Mouse (Mus musculus): ENCODE measurements around the gene Sgsm3.

Sgsm3 gene

DNA sequence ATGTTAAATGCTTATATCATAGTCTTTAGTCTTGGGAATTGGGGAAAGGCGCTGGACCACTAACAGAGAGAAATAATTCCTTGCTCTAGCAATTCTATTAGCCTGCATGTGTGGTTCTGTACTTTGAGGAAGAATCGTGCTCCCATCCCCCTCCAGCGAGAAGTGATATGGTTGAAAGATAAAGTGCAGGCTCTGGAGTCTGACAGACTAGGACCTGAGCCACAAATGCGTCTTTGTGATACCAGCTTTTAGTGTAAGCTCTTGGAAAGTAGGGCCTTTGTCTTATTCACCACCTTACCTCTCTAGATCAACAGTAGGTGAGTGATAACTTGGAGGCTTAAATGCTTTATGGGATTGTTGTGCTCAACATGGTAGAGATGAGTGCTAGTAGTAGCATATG is 3.6 kb downstream of the Sgsm3 start:
- no peak for DNase-seq (ENCODE audit: low spot score in 2 of 2)

DNA sequence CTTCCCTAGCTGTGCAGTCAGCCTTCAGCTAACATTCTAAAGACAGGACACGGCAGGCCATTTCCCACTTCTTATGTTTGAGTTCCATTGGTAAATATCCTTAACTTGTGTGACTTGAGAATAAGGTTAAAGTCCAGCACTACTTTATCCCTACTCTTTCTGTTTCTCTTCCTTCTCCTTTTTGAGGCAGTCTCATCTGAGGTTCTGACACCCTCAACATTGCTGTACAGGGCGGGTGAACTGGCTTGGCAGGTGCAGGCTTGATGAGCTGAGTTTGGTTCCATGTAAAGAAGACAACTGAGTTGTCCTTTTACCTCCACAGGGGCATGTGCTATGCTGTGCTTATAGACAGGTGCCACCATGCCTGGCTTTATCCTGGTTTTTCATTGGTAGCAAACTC is 5.7 kb downstream of the Sgsm3 start:
- DNase-seq (ENCODE audit: low spot score in 2 of 2), result no peak

DNA sequence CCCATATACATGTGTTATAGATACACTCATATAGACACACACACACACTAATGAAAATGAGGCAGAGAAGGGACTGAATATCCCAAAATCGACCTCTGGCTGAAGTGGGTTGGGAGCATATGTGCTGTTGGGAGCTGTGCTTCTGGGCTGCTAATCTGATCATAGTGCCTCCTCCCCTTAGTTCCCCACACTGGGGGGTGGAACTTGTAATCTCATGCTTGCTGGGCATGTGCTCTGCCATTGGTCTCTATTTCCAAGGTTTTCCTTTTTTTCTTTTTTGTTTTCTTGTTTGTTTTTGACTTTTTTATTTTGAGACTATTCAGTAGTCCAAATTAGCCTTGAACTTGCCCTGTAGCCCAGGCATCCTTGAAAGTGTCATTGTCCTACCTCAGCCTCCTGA is 10.8 kb downstream of the Sgsm3 start:
- no peak for DNase-seq (ENCODE audit: low spot score in 2 of 2)

DNA sequence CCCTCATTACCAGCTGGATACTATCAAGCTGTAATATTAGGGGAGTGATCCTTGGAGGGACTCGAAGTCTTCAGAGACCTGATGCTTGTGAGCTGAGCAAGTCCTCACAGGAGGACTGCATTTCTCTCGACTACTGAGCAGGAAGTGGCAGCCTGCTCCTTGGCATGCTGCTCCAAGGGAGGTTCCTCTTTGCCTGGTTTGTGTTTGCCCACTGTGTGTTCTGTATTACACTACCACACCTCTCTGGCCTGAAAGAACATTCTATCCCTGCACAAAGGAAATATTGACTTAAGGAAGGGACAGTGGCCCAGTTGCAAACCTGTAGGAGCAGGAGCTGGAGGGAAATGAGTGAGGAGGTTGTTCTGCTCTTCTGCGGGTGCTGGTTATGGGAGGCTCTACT is 12.1 kb downstream of the Sgsm3 start:
- no peak for DNase-seq (ENCODE audit: low spot score in 2 of 2)

DNA sequence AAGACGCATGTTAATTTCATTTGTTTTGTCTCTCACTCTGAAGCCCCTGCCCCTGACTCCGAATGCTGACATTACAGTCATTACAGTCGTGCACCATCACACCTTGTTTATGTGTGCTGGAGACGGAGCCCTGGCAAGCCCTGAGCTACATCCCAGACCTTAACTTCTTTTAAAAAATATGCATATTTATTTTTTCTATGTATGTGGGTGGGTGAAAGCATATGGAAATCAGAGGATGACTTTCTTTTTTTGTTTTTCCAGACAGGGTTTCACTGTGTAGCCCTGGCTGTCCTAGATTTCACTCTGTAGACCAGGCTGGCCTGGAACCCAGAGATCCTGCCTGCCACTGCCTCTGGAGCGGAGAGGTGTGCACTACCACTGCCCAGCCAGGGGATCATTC is 17.4 kb downstream of the Sgsm3 start:
- no peak for DNase-seq (ENCODE audit: low spot score in 2 of 2)

DNA sequence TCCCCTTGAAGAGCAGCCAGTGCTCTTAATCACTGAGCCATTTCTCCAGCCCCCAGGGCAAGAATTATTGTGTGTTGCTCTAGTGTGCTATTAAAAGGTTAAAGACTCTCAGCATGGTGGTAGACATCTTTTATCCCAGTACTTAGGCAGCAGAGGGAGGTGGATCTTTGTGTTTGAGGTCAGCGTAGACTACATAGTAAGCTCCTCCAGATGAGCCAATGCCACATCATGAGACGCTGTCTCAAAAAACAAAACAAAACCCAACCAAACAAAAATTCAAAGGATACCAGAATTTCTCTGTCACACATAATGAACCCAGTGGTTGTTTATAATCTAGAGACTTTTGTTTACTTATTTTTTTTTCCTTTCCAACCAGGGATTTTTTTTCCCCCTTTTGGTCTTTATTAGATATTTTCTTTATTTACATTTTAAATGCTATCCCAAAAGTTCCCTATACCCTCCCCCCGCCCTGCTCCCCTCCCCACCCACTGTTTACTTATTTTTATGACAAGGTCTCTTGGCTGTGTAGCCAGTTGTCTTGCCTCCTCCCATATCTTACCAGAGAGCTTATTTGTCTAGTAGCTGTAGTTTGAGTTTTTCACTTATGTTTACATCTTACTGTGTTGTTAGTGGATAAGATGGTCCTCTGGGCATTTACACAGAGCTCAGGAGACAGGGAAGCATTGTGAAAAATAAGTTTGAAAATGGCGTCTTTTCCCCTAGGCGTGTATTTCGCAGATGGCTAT is 18.7 kb downstream of the Sgsm3 start:
- DNase-seq (ENCODE audit: low spot score in 2 of 2), result no peak

DNA sequence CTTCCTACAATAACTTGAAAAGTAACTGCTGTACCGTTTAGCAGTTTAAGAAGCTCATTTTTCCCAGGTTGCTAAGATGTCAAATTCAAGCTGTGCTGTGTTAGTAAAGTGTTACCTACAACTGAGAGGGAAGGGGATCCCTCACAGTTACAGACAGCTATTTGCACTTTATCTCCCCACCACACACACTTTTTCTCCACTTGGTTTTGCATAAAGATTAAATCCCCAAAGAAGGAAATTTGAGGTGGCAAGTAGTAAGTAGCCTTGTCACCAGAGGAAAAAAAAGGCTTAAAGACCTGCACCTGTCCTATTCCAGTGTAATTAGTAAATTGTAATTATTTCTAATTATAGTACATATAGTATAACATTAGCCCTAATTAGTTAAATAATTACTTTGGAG is 19.5 kb downstream of the Sgsm3 start:
- DNase-seq (ENCODE audit: low spot score in 2 of 2), result no peak

DNA sequence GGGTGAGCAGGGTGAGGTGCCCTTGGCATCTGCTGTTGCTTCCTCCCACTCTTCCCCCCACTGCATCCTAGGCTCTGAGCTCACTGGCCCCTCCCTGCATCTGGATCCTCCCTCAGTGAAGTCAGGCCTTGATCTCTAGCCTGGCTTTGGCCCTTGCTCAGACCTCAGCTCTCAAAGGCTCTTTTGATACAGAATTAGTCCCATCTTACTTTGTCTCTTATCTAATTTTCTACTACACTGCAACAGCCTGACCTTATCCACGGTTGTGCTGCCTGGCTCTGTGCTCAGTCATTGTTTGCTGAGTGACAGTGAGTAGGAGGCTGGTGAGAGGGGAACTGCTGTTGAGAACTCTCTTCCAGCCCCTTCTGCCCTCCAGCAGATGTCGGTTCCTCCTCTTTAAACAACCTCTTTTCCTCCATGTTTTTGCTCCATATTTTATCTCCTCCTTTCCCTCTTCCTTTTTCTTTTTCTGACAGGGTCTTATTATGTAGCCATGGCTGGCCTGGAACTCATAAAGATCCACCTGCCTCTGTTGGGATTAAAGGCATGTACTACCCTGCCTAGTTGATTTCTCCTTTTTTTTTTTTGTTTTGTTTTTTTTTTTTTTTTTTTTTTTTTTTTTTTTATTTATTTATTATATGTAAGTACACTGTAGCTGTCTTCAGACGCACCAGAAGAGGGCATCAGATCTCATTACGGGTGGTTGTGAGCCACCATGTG is 23.0 kb downstream of the Sgsm3 start:
- no peak for DNase-seq (ENCODE audit: low spot score in 2 of 2)

DNA sequence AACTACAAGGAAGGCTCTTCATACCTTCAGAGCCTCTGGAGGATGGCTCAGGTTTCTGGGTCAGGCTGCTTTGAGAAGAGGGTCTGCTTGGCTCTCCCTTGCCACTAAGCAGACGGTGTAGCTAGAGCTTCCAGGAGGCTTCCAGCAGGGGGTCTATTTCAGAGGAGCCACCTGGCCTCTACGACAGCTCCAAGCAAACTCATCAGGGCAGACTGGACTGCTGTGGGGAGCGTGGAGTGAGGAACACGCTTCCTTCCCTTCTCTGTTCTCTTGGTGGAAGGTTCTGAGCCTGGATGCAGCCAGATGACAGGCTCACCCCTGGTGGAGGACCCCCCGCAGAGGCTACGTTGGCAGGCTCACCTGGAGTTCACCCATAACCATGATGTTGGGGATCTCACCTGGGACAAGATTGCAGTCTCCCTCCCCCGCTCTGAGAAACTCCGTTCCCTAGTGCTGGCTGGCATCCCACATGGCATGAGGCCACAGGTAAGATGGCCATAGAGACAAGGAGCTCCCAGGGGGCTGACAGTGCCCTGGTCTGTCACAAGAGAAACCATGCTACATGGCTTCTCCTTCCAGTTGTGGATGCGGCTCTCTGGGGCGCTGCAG is 28.7 kb downstream of the Sgsm3 start:
- DNase-seq (ENCODE audit: low spot score in 2 of 2), result no peak

DNA sequence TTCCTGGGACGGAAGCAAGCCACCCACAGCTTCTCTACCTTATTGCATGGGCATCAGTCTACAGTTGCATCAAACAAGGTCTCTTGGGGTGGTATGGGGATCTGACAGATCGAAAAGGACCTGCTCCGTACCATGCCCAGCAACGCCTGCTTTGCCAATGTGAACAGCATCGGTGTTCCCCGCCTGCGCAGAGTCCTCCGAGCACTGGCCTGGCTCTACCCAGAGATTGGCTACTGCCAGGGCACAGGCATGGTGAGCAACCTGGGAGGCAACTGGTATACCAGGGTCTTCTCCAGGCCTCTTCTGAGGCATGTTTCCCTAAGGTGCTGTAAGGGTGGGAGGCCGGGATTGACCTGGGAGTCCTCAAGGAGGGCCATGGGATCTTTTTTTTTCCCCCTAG is 29.8 kb downstream of the Sgsm3 start:
- no peak for DNase-seq (ENCODE audit: low spot score in 2 of 2)

DNA sequence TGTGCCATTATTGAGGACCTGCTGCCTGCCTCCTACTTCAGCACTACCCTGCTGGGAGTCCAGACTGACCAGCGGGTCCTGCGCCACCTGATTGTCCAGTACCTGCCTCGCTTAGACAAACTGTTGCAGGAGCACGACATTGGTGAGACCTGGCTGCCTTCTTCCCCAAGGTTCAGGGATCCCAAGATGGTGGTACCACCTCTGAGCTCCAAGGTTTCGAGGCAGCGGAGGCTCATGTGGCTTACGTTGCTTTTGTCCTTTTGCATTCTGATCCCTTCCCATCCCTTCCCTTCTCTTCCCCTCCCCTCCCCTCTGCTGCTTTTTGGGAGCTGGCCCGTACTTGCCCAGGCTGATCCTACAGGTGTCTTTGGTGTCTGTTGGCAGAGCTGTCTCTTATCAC is 30.3 kb downstream of the Sgsm3 start:
- DNase-seq (ENCODE audit: low spot score in 2 of 2), result no peak

DNA sequence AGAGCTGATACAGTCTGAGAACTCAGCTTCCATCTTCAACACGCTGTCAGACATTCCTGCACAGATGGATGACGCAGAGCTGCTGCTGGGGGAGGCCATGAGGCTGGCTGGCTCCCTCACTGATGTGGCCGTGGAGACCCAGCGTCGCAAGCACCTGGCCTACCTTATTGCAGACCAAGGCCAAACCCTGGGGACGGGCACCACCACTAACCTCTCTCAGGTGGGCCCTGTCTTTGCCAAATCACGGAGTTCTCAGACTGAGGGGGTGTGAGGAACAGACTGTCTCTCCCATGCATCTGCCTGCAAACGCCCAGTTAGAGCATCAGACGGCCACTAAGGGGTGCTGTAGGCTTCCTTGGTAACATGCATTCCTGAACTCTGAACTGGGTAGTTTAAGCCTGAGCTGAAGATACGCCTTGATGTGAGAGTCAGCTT is 31.1 kb downstream of the Sgsm3 start:
- DNase-seq (ENCODE audit: low spot score in 2 of 2), result peak in 1 of 2 experiments; percentile 29

DNA sequence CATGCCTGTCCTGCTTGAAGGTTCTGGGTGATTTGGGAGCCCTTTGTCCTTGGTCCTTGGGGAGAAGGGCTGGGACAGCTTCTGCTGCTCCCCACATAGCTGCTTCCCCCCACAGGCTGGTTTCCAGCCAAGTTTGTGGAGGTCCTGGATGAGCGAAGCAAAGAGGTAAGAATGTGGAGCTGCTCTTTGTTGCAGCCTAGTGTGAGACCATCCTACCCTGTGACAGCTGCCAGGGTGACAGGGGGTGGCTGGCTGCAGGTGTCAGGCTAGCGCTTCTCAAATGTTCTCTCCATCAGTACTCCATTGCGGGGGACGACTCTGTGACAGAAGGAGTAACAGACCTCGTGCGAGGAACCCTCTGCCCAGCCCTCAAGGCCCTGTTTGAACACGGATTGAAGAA is 32.5 kb downstream of the Sgsm3 start:
- DNase-seq (ENCODE audit: low spot score in 2 of 2), result no peak

DNA sequence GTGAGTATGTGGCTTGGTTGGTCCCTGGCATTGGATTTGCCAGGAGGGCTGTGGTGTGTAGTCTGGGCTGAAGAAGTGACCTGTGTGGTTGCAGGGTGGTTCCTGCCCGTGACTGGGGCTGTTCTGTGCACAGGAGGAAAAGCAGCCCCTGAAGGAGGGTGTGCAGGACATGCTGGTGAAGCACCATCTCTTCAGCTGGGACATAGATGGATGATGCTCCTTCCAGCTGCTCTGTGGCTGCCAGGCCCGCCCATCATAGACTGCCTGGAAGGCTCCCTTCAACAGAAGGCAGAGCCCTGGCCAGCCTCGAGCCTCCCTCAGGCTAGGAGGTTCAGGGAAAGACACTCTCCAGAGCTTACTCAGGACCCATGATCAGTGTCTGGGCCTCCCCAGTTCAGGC is 34.0 kb downstream of the Sgsm3 start:
- no peak for DNase-seq (ENCODE audit: low spot score in 2 of 2)

DNA sequence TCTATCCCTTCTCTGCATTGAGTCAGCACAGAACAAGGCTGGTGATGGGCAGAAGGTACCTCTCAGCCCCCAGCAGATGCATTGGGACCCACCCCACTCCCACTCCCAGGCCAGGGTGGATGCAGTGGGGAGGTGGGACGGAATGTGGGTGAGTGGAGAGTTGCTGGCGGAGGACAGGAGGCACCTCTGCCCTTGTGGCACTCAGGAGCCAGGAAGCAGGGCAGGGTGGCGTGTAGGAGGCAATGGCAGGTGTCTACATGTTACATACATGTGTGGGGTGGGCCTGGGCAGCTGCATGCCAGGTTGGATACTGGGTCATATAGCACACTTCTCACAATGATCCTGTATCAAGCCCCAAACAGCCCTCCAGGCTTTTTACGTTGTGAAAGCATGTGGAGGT is 34.8 kb downstream of the Sgsm3 start:
- no peak for DNase-seq (ENCODE audit: low spot score in 2 of 2)

DNA sequence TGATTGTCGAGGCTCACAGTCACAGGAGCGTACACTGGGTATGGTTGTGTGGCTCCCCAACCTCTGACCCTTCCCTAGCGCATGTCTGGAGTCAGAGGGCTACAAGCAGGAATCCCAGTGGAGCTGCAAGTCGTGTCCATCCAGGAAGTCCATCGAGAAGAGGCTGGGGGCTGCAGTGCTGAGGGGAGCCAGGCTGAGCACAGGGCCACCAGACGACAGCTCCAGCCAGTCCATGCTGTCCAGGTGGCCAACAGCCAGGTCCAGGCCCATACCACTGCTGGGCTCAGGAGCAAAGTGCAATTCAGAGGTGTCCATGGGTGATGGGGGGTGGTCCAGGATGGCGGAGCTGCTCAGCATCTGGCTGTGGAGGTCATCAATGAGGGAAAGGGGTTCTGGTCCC is 35.6 kb downstream of the Sgsm3 start:
- no peak for DNase-seq (ENCODE audit: low spot score in 2 of 2)

DNA sequence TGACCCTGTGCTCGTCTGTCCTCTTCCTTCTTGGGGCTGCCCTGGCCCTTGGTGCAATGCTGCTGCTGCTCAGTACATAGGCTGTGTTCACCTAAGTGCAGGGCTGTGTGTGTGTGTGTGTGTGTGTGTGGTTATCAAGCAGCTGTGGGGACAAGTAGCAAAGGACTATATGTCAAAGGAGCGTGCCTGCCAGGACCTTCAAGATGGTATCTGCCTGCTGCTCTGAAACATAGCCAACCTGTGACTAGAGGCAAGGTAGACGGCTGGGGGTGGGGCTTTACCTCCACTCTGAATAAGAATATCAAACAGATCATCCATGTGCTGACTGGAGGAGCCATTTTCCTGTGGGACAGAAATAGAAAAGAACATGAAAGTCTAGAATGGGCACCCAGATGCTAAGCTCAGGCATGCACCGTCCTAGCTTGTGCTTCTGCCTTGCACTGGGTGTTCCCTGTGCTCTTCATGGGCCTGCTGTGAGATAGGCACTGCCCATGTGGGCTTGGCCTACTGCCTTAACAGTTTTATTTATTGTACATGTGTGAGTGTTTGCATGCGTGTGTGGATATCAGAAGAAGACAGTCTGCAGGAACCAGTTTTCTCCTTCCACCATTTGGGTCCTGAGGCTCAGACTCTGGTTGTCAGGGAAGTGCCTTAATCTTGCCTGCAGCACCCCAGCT is 37.6 kb downstream of the Sgsm3 start:
- no peak for DNase-seq (ENCODE audit: low spot score in 2 of 2)

DNA sequence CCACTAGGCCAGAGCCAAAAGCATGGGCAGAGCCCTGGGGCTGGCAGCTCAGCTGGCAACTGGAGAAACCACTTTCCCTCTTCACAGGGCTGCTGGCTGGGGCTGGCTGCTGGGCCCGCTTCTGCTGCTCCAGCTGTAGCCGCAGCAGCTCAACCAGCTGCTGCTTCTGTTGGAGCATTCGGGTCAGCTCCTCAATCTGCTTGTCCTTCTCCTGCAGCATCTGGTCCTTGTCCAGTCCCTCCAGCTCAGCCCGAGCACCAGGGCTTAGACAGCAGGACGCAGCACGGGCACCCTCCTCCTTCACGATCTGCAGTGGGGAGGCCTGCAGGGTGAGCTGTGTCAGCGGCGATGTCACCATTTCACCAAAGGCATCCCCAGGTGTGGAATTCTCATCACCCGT is 38.9 kb downstream of the Sgsm3 start:
- no peak for DNase-seq (ENCODE audit: low spot score in 2 of 2)

DNA sequence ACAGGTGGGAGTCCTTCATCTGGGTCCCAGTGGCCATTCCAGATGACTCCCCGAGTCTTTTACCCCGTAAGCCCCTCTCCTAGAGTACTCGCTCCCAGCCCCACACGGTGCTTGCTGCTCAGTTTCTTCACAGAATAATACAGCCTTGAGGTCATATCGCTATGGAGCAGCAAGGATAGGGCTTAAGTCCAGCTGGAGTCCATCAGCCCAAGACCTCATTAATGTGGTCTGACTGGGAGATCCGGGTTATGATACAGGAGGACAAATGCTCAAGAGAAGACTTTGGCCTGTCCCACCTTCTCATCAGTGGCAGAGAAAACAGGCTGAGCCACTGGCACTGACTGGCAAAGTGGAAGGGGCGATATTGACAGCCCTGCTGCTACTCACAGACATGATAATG is 39.7 kb downstream of the Sgsm3 start:
- DNase-seq (ENCODE audit: low spot score in 2 of 2), result no peak

DNA sequence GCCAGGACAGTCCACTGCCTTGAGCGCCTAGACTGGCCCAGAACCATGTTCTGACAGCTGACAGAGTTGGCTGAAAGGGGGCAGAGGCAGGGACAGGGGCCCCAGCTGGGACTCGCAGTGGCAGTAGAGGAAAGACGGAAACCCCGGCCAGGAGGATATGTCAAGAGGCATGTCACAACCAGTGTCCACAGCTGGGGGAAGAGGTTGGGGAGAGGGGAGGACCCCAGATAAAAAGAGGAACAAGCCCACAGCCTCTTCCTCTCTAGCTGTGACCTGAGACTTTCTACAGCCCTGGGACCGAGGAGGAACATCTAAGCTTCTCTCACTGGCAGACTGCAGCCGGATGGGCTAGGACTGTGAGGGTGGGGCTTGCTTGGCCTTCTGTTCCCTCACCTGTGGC is 43.8 kb downstream of the Sgsm3 start:
- peak in 1 of 2 experiments; percentile 33 for DNase-seq (ENCODE audit: low spot score in 2 of 2)

DNA sequence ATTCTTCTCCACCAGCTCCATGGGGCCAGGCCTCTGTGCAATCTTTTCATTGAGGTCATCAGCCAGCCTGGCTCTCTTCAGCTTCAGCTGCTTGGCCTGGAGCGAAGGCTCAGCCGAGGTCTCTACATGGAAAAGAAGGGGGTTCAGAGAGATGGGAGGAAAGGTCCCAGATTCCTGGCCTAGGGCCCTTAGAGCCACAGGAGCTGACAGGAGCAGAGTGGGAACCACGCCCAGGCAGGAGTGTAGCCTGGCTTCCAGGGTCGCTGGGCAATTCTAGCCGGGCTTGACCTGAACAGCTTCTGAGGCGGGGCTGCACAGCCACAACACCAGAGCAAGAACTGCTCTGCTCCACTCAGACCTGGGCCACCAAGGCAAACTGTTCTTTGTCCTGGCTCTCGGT is 44.9 kb downstream of the Sgsm3 start:
- no peak for DNase-seq (ENCODE audit: low spot score in 2 of 2)

DNA sequence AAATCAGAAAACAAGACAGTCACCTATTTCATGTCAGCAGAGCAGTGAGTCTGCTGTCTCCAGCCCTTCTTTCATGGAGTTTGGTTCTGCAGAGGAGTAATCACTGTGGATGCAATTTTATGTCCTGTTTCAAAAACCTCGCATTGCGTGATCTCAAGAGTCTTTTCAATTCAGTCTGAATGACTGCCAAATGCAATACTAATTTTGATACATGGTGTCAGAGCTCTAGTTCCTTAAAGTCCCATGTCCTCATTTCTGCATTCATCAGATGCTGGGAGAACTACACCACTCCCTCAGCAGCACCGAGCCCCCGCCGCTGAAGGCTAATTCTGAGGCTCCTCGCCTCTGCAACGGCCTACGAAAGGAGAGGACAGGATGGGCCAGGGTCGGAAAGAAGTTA is 46.3 kb downstream of the Sgsm3 start:
- DNase-seq (ENCODE audit: low spot score in 2 of 2), result no peak

DNA sequence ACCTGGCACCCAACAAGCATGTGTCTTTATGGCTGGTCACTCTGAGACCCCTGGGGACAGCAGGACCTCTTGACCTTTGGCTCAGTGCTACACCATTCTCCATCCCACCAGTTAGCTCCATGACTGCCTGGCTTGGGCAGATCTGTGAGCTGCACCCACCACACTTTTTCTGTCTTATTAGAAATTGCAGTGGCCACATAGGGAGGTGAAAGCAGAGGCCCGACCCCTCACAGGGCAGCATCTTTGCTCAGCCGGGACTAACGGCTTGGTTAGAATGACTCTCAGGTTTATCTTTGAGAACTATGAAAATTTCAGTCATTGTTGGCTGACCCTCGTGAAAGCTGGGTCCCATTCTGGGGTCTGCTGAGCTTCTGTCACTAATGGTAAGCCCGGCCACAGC is 49.3 kb downstream of the Sgsm3 start:
- no peak for DNase-seq (ENCODE audit: low spot score in 2 of 2)

Measured in spleen, postnatal 14 days (tissue).